Mouse (Mus musculus): ENCODE data around the gene Vwa2.

GRCm38 (mm10) chr19:56877364-56877763 lies 3.3 kb downstream of the Vwa2 start:
- no peak for TF ChIP-seq TBP (IDR thresholded peaks at IDR 0.05; ENCODE audit: low read depth, low read length)
- TF ChIP-seq TAL1 (IDR thresholded peaks at IDR 0.05; ENCODE audit: low read length) = no peak
- no peak for TF ChIP-seq CTCF (IDR thresholded peaks at IDR 0.05 in 2 of 3, conservative IDR thresholded peaks at IDR 0.05 in 1 of 3; ENCODE audit: control insufficient read depth in 1 of 3, insufficient read depth in 1 of 3, low read depth in 2 of 3, low read length in 3 of 3, poor library complexity in 1 of 3, severe bottlenecking in 1 of 3)
- TF ChIP-seq POLR2A (IDR thresholded peaks at IDR 0.05; ENCODE audit: control insufficient read depth in 1 of 2, insufficient read depth in 1 of 2, low read depth in 1 of 2, low read length in 2 of 2, poor library complexity in 1 of 2) = no peak
- no peak for TF ChIP-seq EP300 (IDR thresholded peaks at IDR 0.05; ENCODE audit: low read depth in 1 of 2, low read length in 2 of 2)
- TF ChIP-seq ZMIZ1 (IDR thresholded peaks at IDR 0.05; ENCODE audit: low read depth, low read length) = no peak
- TF ChIP-seq RAD21 (IDR thresholded peaks at IDR 0.05; ENCODE audit: low read depth, low read length) = no peak
- TF ChIP-seq MAX (IDR thresholded peaks at IDR 0.05; ENCODE audit: low read length) = no peak
- TF ChIP-seq GATA1 (IDR thresholded peaks at IDR 0.05; ENCODE audit: low read depth, low read length) = no peak
- no peak for TF ChIP-seq E2F4 (IDR thresholded peaks at IDR 0.05; ENCODE audit: borderline replicate concordance, low read depth, low read length)

Data from MEL (cell line).